Mouse (Mus musculus): ENCODE results near the gene Hs3st6.

The Hs3st6 gene

GRCm38 (mm10) chr17:24728184-24728583 is 24.6 kb upstream of the Hs3st6 start:
- DNase-seq (ENCODE audit: low spot score) = no peak

GRCm38 (mm10) chr17:24729067-24729466 is 23.7 kb upstream of the Hs3st6 start:
- no peak for DNase-seq (ENCODE audit: low spot score)

- DNase-seq (ENCODE audit: low spot score) = no peak
Measured at GRCm38 (mm10) chr17:24730787-24731186, 22.0 kb upstream of the Hs3st6 start.

GRCm38 (mm10) chr17:24732233-24732935 is 20.4 kb upstream of the Hs3st6 start:
- no peak for DNase-seq (ENCODE audit: low spot score)

- no peak for DNase-seq (ENCODE audit: low spot score)
Measured at GRCm38 (mm10) chr17:24733434-24734050, 19.2 kb upstream of the Hs3st6 start.

GRCm38 (mm10) chr17:24734513-24734912 is 18.3 kb upstream of the Hs3st6 start:
- no peak for DNase-seq (ENCODE audit: low spot score)

GRCm38 (mm10) chr17:24735446-24735845 is 17.3 kb upstream of the Hs3st6 start:
- DNase-seq (ENCODE audit: low spot score) = no peak

- peak; percentile 97 for DNase-seq (ENCODE audit: low spot score)
Measured at GRCm38 (mm10) chr17:24736330-24737051, 16.3 kb upstream of the Hs3st6 start, which contains the start of gene Msrb1. Msrb1 (plus strand) TSS chr17:24736642.

- DNase-seq (ENCODE audit: low spot score) = no peak
Measured at GRCm38 (mm10) chr17:24737135-24737810, 15.5 kb upstream of the Hs3st6 start.

- no peak for DNase-seq (ENCODE audit: low spot score)
Measured at GRCm38 (mm10) chr17:24738238-24738637, 14.6 kb upstream of the Hs3st6 start.

- no peak for DNase-seq (ENCODE audit: low spot score)
Measured at GRCm38 (mm10) chr17:24739926-24740325, 12.9 kb upstream of the Hs3st6 start.

GRCm38 (mm10) chr17:24742307-24742706 is 10.5 kb upstream of the Hs3st6 start:
- no peak for DNase-seq (ENCODE audit: low spot score)

- DNase-seq (ENCODE audit: low spot score) = no peak
Measured at GRCm38 (mm10) chr17:24743896-24744295, 8.9 kb upstream of the Hs3st6 start.

GRCm38 (mm10) chr17:24744381-24744780 is 8.4 kb upstream of the Hs3st6 start:
- no peak for DNase-seq (ENCODE audit: low spot score)

GRCm38 (mm10) chr17:24745526-24746497 is 7.0 kb upstream of the Hs3st6 start:
- DNase-seq (ENCODE audit: low spot score) = peak; percentile 98

- DNase-seq (ENCODE audit: low spot score) = no peak
Measured at GRCm38 (mm10) chr17:24746986-24747385, 5.8 kb upstream of the Hs3st6 start.

- DNase-seq (ENCODE audit: low spot score) = no peak
Measured at GRCm38 (mm10) chr17:24751528-24751927, 1.3 kb upstream of the Hs3st6 start.

- DNase-seq (ENCODE audit: low spot score) = no peak
Measured at GRCm38 (mm10) chr17:24757394-24757793, 4.6 kb downstream of the Hs3st6 start.

- DNase-seq (ENCODE audit: low spot score) = no peak
Measured at GRCm38 (mm10) chr17:24761121-24761520, 8.3 kb downstream of the Hs3st6 start.

GRCm38 (mm10) chr17:24765016-24765905 is 12.5 kb downstream of the Hs3st6 start:
- DNase-seq (ENCODE audit: low spot score) = no peak
